Mouse (Mus musculus): ENCODE results near the gene Rin2.

Gene Rin2

DNA sequence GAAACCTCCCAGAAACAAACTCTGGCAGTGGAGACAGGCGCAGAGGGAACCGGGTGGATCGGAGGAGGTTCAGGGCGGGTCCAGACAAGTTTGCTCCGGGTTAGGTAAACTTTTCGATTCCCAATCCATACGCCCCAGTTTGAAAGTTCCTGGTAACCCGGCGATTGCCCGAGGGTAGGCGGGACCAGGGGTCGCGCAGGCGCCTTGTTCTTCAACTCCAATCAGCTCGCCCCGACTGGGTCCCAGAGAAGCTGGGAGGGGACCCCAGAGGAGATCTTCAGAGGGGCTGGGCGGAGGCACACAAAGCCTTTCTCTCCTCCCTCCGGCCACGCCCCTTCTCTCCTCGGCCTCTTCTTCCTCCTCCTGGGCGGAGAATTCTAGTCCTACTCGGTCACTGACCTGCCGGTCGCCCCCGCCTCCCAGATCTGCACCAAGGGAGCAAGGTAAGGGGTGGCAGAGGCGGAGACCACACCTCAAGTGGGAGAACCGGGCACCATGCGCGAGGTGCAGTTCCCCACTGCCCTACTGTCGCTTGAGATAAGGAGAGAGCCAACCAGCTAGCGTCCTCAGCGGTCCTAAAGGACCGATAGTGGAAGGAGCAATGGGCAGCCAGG lies at the start of gene Rin2:
TSS of gene Rin2 (plus strand) at position 74 of the 614 bp plus-strand sequence.
- no peak for DNase-seq (ENCODE audit: low spot score)

DNA sequence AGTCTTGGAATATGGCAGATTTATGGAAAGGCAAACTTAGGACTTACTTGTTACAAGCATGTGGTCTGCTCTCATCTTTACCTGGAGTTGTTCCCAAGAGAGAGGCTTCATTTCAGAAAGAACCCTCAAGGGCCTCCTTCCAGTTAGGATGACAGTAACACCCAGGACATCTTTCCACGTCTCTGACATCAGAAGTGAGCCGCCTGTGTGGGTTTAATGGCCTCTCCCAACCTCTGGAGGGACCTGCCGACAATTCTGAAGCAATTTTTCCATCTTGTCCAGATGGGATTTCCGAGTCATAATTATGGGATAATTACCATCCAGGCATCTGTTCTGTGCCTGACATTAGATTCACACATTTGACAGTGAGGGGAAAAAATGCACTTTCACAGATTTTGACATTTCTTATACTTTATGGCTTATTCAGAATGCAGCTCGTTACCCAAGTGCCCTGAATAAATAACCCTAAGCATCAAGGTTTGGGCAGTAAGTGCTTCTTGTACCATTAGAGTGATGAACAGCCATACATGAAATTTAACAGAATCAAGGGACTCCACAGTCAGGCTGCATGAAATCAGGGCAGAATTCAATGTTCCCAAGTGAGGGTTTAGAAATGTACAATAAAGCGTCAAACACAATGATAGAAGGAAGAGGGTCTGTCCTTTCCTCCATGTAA lies 43.8 kb upstream of the Rin2 start:
- no peak for DNase-seq (ENCODE audit: low spot score)

DNA sequence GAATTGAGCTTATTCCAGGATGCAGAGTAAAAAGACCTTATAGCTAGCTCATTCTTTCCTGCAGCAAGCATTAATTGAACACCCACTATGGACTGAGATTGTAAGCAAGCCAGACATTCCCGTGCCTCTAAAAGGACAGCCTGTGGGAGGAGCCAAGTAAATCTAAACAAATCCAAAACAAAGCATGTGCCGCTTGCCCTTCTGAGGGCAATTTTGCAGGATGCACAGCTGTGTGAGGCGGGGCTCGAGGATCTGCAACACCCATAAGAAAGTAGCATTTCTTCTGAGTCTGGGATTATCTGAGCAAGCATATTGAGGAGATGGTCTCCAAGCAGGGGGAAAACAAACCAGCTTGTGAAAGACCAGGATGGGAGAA lies 43.2 kb upstream of the Rin2 start:
- DNase-seq (ENCODE audit: low spot score) = no peak

DNA sequence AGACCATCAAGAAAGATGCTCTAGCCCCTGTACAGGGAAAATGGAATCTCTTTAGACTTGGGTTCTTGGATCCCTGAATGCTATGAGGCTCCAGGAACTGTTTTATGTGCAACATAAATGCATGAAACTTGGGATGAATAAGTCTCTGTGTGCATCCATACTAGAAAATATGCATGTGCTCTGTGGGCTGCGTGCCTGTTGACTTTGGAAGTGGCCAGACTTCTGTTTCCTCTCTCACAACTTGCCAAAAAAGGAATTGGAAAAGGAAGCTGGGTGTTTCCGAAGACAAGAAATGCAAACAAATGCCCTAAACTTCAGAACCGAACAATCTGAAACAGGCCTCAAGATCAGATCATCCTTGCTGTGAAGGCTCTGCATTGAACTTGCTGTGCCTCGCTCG lies 41.2 kb upstream of the Rin2 start:
- DNase-seq (ENCODE audit: low spot score) = no peak

DNA sequence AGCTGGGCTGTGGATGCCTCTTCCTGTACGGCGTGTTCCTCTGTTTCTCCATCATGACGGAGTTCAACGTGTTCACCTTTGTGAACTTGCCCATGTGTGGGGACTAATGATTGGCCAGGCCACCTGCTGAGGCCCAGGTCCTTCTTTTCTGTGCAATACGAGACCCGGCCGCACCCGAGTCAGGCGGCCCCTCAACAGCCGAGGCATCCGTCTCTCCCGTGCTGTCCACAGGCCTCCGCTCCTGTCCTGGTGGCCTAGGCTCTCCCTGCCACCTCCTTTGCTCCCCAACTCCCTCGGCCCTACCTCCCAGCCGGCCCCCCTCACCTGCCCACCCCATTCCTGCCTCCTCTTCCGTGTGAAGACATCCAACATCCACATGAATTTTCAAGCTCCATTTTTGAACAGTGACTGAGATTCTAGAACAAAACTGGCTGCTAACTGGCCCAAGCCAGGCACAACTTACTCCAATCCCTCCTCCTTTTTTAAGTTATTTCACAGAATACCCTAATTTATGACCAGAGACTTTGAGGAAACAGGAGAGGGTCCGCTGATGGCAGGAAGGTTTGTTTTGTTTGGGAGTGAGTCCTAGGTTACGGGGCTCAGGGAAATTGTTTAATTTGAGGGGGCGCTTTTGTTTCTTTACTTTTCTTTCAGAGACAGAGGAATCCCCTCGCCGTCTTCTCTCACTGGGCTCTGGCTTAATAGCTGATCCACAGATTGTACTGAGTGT lies 34.6 kb upstream of the Rin2 start:
- no peak for DNase-seq (ENCODE audit: low spot score)

DNA sequence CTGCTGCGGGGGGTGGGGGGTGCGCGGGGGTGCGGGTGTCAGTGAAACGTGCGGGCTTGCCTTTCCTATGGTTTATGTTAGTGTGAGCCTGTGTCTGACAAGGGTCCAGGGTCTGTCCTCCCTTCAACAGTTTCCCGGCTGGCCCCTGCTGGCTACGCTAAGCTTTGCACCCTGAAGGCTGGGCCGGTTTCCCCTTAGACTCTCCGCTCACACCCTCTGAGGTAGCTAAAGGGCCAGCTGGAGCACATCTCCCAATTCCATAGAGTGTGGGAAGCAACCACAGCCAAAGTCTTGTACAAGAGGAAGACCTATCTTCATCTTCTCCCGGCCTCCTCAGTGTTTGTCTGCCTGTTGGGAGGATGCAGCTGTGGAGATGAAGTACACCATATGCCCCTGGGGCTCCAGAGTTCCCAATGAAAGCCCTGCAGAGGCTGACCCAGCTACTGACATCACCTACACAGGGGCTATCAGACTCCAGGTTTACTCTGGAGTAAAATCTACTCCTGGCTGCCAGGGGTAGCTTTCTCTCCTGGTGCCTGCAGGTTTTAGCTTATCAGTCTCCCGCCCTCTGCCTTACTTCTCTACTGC lies 19.5 kb upstream of the Rin2 start:
- DNase-seq (ENCODE audit: low spot score) = no peak

DNA sequence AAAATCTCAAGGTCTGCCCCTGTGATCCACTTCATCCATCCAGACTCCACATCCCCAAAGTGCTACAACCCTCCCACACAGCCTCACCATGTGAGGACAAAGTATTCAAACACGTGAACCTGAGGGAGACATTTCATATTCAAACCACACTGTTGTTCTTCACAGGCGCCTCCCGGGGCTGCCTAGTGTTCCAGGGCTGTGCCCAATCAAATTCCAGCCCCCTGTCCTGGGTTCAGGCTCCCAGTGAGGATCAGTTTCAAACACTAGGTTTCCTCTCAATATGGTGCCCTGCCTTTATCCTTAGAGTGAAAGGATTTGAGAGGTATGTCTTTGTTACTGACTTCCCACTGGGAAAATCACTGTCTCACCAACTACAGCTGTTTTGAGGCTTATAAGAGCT lies 18.9 kb upstream of the Rin2 start:
- DNase-seq (ENCODE audit: low spot score) = no peak

DNA sequence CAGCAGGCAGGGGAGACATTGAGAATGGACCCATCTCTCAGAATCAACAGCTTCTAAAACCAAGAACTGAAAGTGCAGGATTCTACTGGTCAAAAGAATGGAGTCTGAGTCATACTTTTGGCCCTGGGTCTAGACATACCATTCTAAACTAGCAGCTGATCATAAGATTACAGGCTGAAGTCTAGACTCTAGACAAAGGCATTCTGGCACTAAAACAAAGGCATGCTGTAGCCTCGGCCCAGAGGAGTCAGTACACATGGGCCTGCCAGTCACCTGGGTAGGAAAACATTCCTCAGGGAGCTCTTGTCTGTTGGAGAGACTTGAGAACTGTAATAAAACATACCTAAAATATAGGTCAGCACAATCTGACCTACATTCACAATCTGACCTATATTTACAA lies 18.3 kb upstream of the Rin2 start:
- DNase-seq (ENCODE audit: low spot score) = no peak

DNA sequence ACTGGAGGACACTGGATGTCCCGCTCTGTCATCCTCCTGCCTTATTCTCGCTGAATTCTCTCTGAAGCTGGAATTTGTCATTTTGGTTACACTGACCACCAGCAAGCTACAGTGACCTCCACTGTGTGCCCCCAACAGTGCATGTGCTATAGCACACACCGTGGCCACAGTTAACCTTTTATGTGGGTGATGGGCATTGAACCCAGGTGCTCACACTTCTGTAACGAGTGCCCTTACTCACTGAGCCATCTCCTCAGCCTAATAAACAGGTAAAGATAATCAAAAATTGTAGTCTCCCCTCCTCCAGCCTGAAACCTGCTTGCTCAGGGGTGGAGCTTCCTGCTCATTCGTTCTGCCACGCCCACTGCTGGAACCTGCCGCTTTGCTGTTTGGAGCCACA lies 13.8 kb upstream of the Rin2 start:
- DNase-seq (ENCODE audit: low spot score) = no peak

DNA sequence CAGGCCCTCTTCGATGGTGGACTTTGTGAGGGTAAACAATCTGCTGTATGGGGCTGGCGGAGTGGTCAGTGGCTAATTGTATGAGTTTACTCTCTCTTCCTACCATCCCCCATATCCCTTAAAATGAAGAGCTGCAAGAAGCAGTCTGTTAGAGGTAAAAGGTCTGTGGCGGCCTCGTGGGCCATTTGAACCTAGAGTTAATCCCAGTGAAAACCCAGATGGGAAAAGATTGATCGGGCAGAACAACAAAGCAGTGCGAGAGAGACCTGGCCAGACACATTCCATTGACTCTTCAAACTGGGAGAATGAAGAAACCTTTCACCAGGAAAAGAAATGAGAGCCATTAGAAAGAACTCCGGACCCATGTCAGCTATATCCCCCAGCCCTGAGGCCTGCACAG lies 11.1 kb upstream of the Rin2 start:
- no peak for DNase-seq (ENCODE audit: low spot score)

DNA sequence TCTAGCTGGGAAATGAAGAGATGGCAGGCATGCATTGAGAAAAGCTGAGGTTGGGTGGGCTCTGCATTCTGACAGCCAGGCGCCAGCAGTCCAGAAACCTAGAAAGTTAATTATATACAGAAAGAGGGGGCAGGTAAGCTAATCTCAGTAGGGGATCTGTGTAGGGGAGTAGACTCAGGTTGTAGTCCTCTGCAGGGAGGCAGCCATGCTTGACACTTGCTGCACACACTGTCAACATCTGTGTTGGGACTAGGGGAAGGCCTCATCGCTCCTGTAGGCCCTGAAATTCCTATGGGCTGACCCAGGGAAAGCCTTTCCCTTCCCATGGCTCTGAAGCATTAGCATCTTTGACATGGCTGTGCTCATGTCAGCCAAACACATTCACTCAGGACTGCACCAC lies 10.7 kb upstream of the Rin2 start:
- no peak for DNase-seq (ENCODE audit: low spot score)

DNA sequence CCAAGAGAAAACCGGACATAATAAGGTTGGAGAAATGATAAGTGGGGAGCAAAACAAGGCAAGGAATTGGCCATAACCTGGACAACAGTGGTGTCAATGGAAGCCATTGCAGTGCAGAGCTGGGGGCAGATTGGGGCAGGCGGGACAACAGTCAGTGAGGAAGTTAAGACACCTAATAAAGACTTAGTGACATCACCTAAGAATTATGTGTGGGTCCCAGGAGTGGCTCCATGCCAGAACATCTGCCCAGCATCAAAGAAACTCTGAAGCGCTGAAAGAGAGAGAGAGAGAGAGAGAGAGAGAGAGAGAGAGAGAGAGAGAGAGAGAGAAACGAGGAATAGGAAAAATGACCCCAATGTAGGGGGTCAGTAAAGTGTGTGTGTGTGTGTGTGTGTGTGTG lies 6.9 kb upstream of the Rin2 start:
- no peak for DNase-seq (ENCODE audit: low spot score)

DNA sequence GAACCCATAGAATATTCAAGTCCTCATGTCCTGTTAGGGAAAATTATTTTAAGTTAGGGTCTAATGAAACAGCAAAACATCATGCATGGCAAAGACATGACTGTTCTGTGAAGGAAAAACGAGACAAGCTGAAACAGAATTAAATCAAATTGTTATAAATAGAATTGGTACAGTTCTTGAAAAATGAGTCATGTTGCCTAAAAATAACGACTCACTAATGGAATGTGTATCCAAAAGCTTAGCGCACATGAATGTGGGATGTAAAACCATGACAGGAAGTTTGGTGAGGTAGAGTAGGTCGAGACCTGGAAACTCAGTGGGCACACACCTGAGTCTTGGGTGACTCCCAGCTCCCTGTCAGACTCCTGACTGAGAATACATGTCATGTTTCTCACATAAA lies 4.9 kb upstream of the Rin2 start:
- DNase-seq (ENCODE audit: low spot score) = no peak

DNA sequence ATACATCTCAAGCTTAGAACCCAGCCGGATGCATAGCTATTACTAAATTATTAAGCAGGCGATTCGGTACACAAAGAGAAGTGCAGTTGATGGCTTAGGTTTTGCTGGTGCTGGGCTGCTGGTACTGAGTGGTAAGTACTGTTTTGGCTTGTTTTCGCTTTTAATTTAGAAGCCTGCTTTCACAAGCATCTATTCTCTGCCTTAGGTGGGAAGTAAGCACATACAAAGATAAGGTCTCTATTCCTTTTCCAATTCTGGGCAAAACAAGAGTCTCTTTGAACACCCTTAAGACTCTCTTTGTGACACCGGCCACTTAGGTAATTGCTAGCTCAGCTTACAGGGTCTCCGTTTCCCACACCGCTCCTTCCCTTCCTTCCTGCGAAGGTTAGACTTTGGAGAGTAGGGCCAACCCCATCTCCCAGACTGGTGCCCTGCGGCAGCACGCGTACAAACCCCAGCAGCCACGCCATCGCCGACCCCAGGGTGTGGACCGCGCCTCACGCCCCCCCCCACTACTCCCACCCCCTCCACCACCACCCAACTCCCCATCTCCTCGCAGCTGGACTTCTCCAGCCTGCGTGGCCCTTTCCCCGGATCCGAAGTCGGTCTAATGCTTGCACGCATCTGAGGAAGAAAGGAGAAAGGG lies 396 bp upstream of the Rin2 start:
- DNase-seq (ENCODE audit: low spot score) = no peak

DNA sequence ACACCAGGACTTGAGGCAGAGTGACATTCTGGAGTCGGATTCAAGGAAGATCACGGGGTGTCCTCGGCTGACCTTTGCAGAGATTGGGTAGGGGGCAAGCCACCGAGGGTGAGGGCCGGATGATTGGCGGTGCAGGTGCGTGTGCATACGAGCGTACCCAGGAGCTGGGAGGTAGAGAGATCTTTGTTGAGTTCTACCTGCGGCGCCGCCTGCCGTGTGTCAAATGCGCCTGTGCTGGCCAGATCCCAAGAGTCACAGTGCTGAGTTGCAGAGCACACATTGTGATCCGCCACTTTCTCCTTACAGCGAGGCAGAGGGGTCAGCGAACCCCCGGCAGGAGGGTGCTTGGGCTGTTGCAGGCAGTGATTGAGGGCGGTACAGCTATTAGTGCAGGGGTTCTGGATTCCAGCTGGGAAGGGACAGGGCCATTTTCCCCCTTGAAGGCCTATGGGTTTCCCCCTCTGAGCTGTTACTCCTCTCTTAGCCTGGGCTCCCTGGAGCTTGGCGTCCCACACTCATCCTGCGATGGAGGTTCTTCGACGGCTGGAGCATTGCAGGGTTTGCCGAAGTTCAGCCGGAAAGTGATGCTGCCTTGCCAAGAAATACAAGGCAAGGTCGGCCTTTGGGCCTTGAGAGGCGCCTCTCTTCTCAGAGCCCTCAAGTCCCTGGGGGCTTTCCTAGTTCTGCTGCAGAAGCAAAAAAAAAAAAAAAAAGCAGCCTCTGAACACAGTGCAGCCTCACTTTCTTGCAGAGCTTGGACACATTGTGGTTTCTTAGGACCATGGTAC lies 935 bp downstream of the Rin2 start:
- DNase-seq (ENCODE audit: low spot score) = no peak

DNA sequence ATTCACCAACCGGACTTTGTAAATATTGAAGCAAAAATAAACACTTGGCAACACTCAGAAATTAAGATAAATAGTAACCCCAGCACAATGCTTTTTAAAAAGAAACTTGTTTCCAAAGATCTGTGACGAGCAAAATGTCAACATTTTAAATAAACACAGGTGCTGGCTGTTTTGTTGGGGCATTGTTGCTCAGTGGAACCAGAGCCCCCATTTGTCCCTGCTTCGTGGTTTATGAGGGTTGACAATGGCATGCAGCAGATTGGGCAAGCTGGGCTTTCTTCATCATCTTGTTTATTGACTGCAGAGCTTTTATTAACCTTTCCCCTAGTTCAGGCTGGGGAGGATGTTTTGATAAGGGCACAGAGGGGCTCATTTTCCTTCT lies 1.5 kb downstream of the Rin2 start:
- no peak for DNase-seq (ENCODE audit: low spot score)

DNA sequence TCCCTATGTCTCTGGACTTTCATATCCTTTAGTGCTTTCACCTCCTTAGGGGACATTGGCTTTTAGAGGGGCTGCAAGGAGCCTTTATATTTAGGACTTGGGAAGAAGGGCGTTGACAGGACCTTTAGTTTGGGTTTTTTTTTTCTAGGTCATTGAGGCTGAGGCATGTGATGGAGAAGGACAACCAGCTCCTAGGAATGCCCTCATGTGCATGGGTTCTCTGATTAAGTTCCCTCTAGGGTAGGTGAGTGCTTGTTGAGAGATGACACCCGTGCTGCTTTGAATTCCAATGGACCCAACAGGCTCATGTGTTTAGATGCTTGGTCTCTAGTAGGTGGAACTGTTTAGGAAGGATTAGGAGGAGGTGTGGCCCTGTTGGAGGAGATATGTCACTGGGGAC lies 1.9 kb downstream of the Rin2 start:
- no peak for DNase-seq (ENCODE audit: low spot score)

DNA sequence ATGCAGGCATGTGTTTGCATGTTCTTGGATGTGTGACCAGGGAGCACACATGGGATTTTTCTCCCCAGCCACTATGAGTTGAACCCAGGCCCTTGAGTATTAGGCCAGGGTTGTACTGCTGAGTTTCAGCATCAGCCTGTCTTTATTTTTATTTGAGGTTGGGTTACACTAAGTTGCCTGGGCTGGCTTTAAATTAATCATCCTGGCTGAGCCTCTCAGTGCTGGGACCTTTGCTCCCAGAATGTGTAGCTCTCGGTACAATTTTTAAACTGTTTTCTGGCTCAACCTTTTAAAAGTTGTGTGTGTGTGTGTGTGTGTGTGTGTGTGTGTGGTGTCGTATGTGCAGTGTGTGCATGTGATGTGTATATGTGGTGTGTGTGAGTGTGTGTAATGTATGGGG lies 5.1 kb downstream of the Rin2 start:
- no peak for DNase-seq (ENCODE audit: low spot score)

DNA sequence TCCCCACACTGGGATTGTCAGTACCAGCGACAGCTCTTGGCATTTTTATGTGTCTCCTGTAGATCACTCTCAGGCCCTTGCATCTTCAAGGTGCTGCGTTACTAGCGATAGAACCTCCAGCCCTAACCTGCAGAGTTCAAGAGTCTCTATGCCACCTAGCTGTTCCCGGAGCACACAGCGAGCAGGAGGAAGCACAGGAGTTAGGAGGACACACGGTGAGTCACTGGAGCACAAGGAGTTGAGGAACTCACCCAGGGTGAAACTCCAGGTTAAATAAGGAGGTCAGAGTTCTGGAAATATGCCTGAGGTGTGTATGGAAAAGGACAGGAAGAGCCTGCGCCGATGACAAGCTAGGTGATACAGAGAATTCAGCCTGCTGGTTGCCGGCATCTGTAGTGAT lies 5.7 kb downstream of the Rin2 start:
- DNase-seq (ENCODE audit: low spot score) = no peak

DNA sequence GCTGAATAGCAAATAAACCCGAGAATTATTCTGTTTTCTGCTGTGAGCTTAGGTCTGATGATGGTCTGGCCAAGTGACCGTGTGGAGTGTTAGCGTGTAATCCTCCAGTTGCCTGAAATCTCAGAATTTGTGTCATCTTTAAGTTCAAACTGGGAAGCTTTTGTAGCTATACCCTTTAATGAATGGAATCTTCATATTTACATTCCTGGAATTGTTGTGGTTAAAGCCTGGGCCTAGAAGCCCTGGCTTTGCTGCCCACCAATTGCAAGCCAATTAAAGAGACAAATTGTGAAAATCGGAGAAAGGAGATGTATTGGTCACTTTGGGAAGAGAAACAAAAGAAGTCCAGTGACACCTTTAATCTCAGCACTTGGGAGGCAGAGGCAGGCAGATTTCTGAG lies 6.6 kb downstream of the Rin2 start:
- no peak for DNase-seq (ENCODE audit: low spot score)

DNA sequence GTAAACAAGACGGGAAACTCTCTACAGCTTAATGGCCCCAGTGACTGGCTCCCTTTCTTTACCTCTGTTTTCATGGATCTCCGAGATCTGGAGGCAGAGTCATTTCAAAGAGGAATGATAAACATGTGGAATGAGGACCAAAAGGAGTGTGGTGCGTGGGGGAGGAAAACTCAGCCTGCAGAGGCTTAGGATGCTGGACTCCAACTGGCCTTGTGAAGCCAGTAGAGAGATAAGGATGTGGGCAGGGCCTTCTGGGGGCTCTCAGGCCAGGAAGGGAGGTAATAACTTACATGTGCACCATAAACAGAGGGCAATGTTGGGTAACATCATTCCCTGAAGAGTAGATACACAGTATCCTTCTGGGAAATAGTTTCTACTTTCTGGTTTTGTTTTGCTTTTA lies 7.9 kb downstream of the Rin2 start:
- DNase-seq (ENCODE audit: low spot score) = no peak

DNA sequence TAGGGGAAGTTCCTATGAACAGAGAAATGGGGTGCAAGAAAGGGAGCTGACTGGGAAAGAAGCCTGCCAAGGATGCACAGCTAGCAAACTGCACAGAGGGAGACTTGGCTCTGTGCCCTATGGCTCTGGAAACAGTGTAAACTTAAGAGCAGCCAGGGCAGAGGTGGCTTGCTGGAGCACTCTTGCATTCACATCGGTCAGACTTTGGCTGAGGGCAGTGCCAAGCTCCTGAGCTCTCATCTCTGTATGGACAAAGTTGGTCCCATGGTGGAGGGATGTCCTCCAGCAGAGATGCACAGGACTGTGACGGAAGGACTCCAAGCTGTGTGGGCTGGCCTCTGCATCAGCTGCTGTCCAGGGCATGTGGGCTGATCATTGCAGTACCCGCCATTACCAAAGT lies 8.5 kb downstream of the Rin2 start:
- no peak for DNase-seq (ENCODE audit: low spot score)

All from T-cell, adult 2 months (primary cell).